Mouse (Mus musculus): ENCODE measurements at regions not wholly inside any gene's neighbourhood (a gene's known extent, or its start where the extent isn't known, plus 50 kb on each side); places are given as distances from the start of the nearest gene placed in this dataset.

DNA sequence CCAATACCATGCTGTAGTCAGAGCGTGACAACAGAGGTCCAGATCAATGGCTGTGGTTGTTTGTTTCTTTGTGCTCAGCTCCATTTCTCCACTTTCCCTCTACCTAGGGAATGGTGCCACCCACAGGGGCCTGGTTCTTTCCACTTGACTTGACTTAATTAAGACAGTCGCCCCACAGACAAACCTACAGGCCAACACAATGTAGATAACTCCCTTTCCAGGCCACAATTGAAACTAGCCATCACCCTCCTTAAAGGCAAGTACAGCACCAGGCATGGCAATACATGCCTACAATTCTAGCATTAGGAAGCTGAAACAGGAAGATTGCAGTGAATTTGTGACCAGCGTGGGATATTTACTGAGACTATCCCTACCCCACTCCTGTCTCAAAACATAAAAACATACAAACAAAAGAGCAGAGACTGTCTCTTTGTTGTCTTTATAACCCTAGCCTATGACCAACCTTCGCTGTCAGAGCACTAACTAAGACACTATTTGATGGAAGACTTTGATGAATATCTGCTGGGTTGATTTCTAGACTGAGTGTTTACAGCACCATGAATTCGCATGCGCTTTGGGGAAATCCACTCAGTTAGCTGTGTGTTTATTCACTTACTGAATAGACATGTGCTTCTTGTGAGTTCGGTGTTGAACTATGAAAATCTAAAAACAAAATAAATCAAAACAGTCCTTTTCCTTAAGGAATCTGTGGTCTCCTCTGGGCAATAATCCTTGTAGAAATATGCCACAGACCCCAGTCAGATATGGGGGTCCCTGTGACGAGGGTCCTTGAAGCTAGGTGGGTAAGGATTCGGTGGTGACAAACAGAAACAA, 116.7 kb upstream of the Cpm start:
- H3K4me3 ChIP-seq (ENCODE audit: low read depth, low read length): no peak overlapping the region
- WGBS: 89% methylated on average over 9 of the region's 9 CpGs

DNA sequence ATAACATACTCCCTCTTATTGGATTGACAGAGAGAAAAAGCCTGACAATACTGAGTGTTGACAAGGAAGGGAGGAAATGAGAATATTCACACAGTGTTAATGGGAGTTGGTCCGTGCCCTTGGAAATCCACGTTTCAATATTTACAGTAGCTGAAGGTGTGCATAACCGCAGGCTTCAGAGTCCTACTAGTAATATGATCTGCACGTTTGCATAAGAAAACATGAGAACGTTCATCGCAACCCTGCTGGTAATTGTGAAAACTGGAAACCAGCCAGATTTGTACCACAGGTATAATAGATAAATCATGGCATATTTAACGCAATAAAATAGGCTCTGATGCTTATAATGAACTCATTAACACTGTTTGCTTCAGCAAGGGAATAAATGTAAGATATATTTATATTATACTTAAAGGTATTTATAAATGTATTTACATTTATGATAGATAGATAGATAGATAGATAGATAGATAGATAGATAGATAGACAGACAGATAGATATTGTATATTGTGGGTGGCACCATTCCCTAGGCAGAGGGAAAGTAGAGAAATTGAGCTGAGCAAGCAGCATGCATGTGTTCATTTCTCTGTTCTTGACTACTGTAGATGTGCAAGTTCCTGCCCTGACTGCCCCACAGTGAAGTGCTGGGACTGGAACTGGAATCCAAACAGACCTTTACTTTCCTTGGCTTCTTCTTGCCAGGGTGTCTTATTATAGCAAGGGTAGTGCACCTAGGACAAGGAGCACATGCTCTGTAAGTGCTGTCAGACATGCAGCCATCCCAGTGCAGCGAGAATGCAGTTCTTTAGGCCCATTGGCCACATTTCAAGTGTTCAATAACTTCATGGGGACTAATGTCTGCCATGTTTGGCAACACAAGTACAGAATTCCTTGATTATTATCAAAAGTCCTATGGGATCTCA, 117.6 kb upstream of the Cpm start:
- Histone ChIP-seq H3K4me2 (ENCODE audit: low read depth, low read length) (no peak overlapping the region), H3K9ac (replicated peaks; ENCODE audit: low read depth, low read length) (no peak overlapping the region), H3K9me3 (ENCODE audit: control insufficient read depth, low read length) (no peaks in the 10 kb centered on the region), H3K36me3 (ENCODE audit: control insufficient read depth, insufficient read depth, low read length) (no peaks in the 10 kb centered on the region), H3K4me1 (ENCODE audit: control insufficient read depth, insufficient read depth, low read length) (no peaks in the 10 kb centered on the region), H3K4me3 (ENCODE audit: low read depth, low read length) (no peak overlapping the region), H3K27ac (ENCODE audit: low read depth, low read length) (no peak overlapping the region), H3K27me3 (ENCODE audit: control insufficient read depth, insufficient read depth, low read length) (no peaks in the 10 kb centered on the region)
- 80% methylated on average over 8 of the region's 8 CpGs for WGBS
- no peak for ATAC-seq (ENCODE audit: low read depth)

More for the DNA sequence above, 116.7 kb upstream of the Cpm start:
- Histone ChIP-seq H3K4me2 (ENCODE audit: low read depth, low read length) (no peak overlapping the region), H3K36me3 (ENCODE audit: control insufficient read depth, insufficient read depth, low read length) (no peaks in the 10 kb centered on the region), H3K27me3 (ENCODE audit: control insufficient read depth, insufficient read depth, low read length) (no peaks in the 10 kb centered on the region), H3K9ac (replicated peaks; ENCODE audit: low read depth, low read length) (no peak overlapping the region), H3K27ac (ENCODE audit: low read depth, low read length) (no peak overlapping the region), H3K4me1 (ENCODE audit: control insufficient read depth, insufficient read depth, low read length) (no peaks in the 10 kb centered on the region), H3K9me3 (ENCODE audit: control insufficient read depth, low read length) (no peaks in the 10 kb centered on the region)
- no peak for ATAC-seq (ENCODE audit: low read depth)

- 97% methylated on average over 3 of the region's 3 CpGs for WGBS
- Histone ChIP-seq H3K4me1 (ENCODE audit: control insufficient read depth, insufficient read depth, low read length) (no peaks in the 10 kb centered on the region), H3K4me2 (ENCODE audit: low read depth, low read length) (no peak overlapping the region), H3K9ac (replicated peaks; ENCODE audit: low read depth, low read length) (no peak overlapping the region), H3K27ac (ENCODE audit: low read depth, low read length) (no peak overlapping the region), H3K27me3 (ENCODE audit: control insufficient read depth, insufficient read depth, low read length) (no peaks in the 10 kb centered on the region), H3K36me3 (ENCODE audit: control insufficient read depth, insufficient read depth, low read length) (no peaks in the 10 kb centered on the region), H3K4me3 (ENCODE audit: low read depth, low read length) (no peak overlapping the region), H3K9me3 (ENCODE audit: control insufficient read depth, low read length) (no peaks in the 10 kb centered on the region)
- ATAC-seq (ENCODE audit: low read depth): no peak
These were observed 118.5 kb upstream of the Cpm start for GRCm38 (mm10) chr10:117510529-117511482.

DNA sequence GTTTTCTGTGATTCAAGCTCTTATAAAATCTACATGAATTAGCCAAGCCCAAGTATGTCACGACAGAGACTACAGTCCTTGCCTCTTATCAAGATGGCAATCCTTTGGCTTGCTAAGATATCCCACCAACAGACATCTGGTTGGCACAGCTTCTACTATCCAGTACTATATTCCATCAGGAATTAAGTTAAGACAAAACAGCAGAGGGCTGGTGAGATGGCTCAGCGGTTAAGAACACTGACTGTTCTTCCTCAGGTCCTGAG, 119.1 kb upstream of the Cpm start:
- no peak overlapping the region for H3K27ac ChIP-seq (ENCODE audit: low read depth, low read length)
- no peak overlapping the region for H3K9ac ChIP-seq (replicated peaks; ENCODE audit: low read depth, low read length)
- no peak for ATAC-seq (ENCODE audit: low read depth)
- no peak overlapping the region for H3K4me2 ChIP-seq (ENCODE audit: low read depth, low read length)
- H3K36me3 ChIP-seq (ENCODE audit: control insufficient read depth, insufficient read depth, low read length): no peaks in the 10 kb centered on the region
- H3K4me1 ChIP-seq (ENCODE audit: control insufficient read depth, insufficient read depth, low read length): no peaks in the 10 kb centered on the region
- no peak overlapping the region for H3K4me3 ChIP-seq (ENCODE audit: low read depth, low read length)
- 94% methylated on average over 2 of the region's 2 CpGs for WGBS
- H3K9me3 ChIP-seq (ENCODE audit: control insufficient read depth, low read length): no peaks in the 10 kb centered on the region
- no peaks in the 10 kb centered on the region for H3K27me3 ChIP-seq (ENCODE audit: control insufficient read depth, insufficient read depth, low read length)

DNA sequence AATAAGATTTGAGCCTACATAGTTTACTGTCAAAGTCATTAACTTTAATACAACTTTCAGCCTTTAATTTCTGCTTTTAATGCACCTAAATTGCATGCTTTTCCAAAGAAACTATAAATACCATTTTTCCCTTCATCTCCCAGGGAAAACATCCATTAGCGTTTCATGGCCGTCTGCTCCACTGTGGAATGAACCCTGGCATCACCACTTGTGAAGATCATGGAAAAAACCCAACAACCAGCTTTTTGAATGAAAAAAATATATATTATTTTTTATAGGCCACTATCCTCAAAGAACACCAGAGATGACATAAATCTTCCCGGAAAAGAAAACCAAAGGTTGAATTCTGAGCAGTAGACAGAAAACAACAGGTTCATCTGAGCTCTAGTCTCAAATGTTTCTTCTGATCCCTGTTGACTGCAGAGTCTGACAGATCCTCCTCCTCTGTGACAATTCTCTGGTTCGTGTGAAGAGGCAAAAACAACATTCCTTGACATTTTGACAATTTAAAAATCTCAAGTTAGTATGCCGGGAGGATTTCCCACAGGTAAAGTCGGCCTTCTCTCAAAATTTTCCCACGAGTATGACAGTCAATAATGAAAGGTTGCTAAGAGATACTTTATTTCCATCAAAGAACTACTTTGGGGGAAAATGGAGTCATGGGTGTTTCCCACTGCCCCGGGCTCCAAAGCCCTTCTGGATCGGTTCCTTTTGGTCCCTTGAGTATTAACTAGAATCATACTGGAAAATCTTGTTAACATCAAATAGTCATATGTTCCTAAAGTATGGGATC, 119.7 kb upstream of the Cpm start:
- whole genome bisulfite sequencing: 81% methylated on average over 9 of the region's 9 CpGs

GRCm38 (mm10) chr10:117506252-117506992, 122.9 kb upstream of the Cpm start:
- no peak overlapping the region for H3K27ac ChIP-seq (ENCODE audit: low read depth, low read length)
- WGBS: 96% methylated on average over 5 of the region's 5 CpGs
- ATAC-seq (ENCODE audit: low read depth): no peak

More for the DNA sequence above, 119.7 kb upstream of the Cpm start:
- H3K9me3 ChIP-seq (ENCODE audit: control insufficient read depth, low read length): no peaks in the 10 kb centered on the region
- H3K4me2 ChIP-seq (ENCODE audit: low read depth, low read length): no peak overlapping the region
- H3K36me3 ChIP-seq (ENCODE audit: control insufficient read depth, insufficient read depth, low read length): no peaks in the 10 kb centered on the region
- H3K9ac ChIP-seq (replicated peaks; ENCODE audit: low read depth, low read length): no peak overlapping the region
- no peak overlapping the region for H3K4me3 ChIP-seq (ENCODE audit: low read depth, low read length)
- ATAC-seq (ENCODE audit: low read depth): no peak
- H3K27ac ChIP-seq (ENCODE audit: low read depth, low read length): no peak overlapping the region
- no peaks in the 10 kb centered on the region for H3K4me1 ChIP-seq (ENCODE audit: control insufficient read depth, insufficient read depth, low read length)
- no peaks in the 10 kb centered on the region for H3K27me3 ChIP-seq (ENCODE audit: control insufficient read depth, insufficient read depth, low read length)

DNA sequence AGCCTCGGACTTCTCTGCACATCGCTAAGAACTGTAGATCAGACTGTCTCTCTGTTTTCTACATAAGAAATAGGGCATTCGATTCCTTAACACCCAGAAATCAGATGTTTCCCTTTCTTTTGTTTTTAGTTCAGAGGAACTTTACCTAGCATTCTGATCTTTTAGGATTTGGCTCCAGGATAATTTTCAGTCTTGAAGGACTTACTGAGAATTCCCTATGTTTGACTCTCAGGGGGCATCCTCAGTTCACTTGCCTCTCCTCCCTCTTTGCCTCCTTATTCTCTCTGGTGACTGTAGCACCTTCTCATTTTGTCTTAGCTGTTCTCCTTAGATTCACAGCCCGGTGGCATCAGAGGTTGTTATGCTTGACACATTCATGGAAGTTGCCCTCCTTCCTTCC, 123.8 kb upstream of the Cpm start:
- Histone ChIP-seq H3K4me1 (ENCODE audit: control insufficient read depth, insufficient read depth, low read length) (no peaks in the 10 kb centered on the region), H3K4me3 (ENCODE audit: low read depth, low read length) (no peak overlapping the region), H3K4me2 (ENCODE audit: low read depth, low read length) (no peak overlapping the region), H3K27me3 (ENCODE audit: control insufficient read depth, insufficient read depth, low read length) (no peaks in the 10 kb centered on the region), H3K27ac (ENCODE audit: low read depth, low read length) (no peak overlapping the region), H3K9ac (replicated peaks; ENCODE audit: low read depth, low read length) (no peak overlapping the region), H3K36me3 (ENCODE audit: control insufficient read depth, insufficient read depth, low read length) (no peaks in the 10 kb centered on the region), H3K9me3 (ENCODE audit: control insufficient read depth, low read length) (no peaks in the 10 kb centered on the region)
- 83% methylated on average over 4 of the region's 4 CpGs for WGBS
- no peak for ATAC-seq (ENCODE audit: low read depth)

More at GRCm38 (mm10) chr10:117506252-117506992, 122.9 kb upstream of the Cpm start:
- Histone ChIP-seq H3K27me3 (ENCODE audit: control insufficient read depth, insufficient read depth, low read length) (no peaks in the 10 kb centered on the region), H3K4me2 (ENCODE audit: low read depth, low read length) (no peak overlapping the region), H3K4me3 (ENCODE audit: low read depth, low read length) (no peak overlapping the region), H3K9ac (replicated peaks; ENCODE audit: low read depth, low read length) (no peak overlapping the region), H3K36me3 (ENCODE audit: control insufficient read depth, insufficient read depth, low read length) (no peaks in the 10 kb centered on the region), H3K4me1 (ENCODE audit: control insufficient read depth, insufficient read depth, low read length) (no peaks in the 10 kb centered on the region), H3K9me3 (ENCODE audit: control insufficient read depth, low read length) (no peaks in the 10 kb centered on the region)

GRCm38 (mm10) chr10:117505057-117505456, 124.2 kb upstream of the Cpm start:
- 93% methylated on average over 3 of the region's 3 CpGs for WGBS
- no peak overlapping the region for H3K4me3 ChIP-seq (ENCODE audit: low read depth, low read length)
- no peak for ATAC-seq (ENCODE audit: low read depth)

More at GRCm38 (mm10) chr10:117505057-117505456, 124.2 kb upstream of the Cpm start:
- no peak overlapping the region for H3K27ac ChIP-seq (ENCODE audit: low read depth, low read length)
- no peak overlapping the region for H3K9ac ChIP-seq (replicated peaks; ENCODE audit: low read depth, low read length)
- no peaks in the 10 kb centered on the region for H3K4me1 ChIP-seq (ENCODE audit: control insufficient read depth, insufficient read depth, low read length)
- H3K27me3 ChIP-seq (ENCODE audit: control insufficient read depth, insufficient read depth, low read length): no peaks in the 10 kb centered on the region
- no peak overlapping the region for H3K4me2 ChIP-seq (ENCODE audit: low read depth, low read length)
- H3K9me3 ChIP-seq (ENCODE audit: control insufficient read depth, low read length): no peaks in the 10 kb centered on the region
- no peaks in the 10 kb centered on the region for H3K36me3 ChIP-seq (ENCODE audit: control insufficient read depth, insufficient read depth, low read length)

Measured in neural tube, embryonic 14.5 days (tissue).